Mouse (Mus musculus): ENCODE measurements around the gene Dnajb3.
A peak's percentile ranks its signal among the peaks of the same experiment; 100 is the strongest.
"Not testable (repeated sequence)": the region's sequence is repeated elsewhere in the genome, so short reads cannot be mapped to it uniquely, and the experiment has no call there.

The Dnajb3 gene

GRCm38 (mm10) chr1:88214462-88214952 is 8.9 kb upstream of the Dnajb3 start:
- no peak for DNase-seq

- DNase-seq: no peak
Observed at GRCm38 (mm10) chr1:88213766-88214461, 8.3 kb upstream of the Dnajb3 start.

- no peak for DNase-seq
Observed at GRCm38 (mm10) chr1:88213061-88213460, 7.5 kb upstream of the Dnajb3 start.

- no peak for DNase-seq
Observed at GRCm38 (mm10) chr1:88212341-88213045, 6.9 kb upstream of the Dnajb3 start.

GRCm38 (mm10) chr1:88211812-88212211 is 6.2 kb upstream of the Dnajb3 start, which contains the start of gene Ugt1a1:
Gene Ugt1a1, plus strand, starts transcription at chr1:88211959.
- no peak for DNase-seq

- no peak for DNase-seq
Observed at GRCm38 (mm10) chr1:88206843-88207479, 1.4 kb upstream of the Dnajb3 start.

- DNase-seq: peak in 1 of 2 experiments; percentile 6
Observed at GRCm38 (mm10) chr1:88200456-88200855, 5.1 kb downstream of the Dnajb3 start, which contains the start of gene Ugt1a2. Gene Ugt1a2, plus strand, starts transcription at chr1:88200601.

GRCm38 (mm10) chr1:88199996-88200395 is 5.6 kb downstream of the Dnajb3 start:
- peak; percentile 57 to 59 for DNase-seq

- no peak for DNase-seq
Observed at GRCm38 (mm10) chr1:88197443-88197842, 8.1 kb downstream of the Dnajb3 start.

GRCm38 (mm10) chr1:88195687-88196086 is 9.9 kb downstream of the Dnajb3 start:
- DNase-seq: no peak

- DNase-seq: no peak
Observed at GRCm38 (mm10) chr1:88192136-88192535, 13.4 kb downstream of the Dnajb3 start.

GRCm38 (mm10) chr1:88186325-88186935 is 19.2 kb downstream of the Dnajb3 start:
- no peak for DNase-seq

GRCm38 (mm10) chr1:88179657-88180056 is 25.9 kb downstream of the Dnajb3 start:
- no peak for DNase-seq

GRCm38 (mm10) chr1:88172190-88172589 is 33.4 kb downstream of the Dnajb3 start:
- DNase-seq: not testable (repeated sequence)

- DNase-seq: no peak
Observed at GRCm38 (mm10) chr1:88165711-88166110, 39.9 kb downstream of the Dnajb3 start, which contains the start of gene Ugt1a5. Gene Ugt1a5, plus strand, starts transcription at chr1:88166012.

GRCm38 (mm10) chr1:88158430-88158829 is 47.2 kb downstream of the Dnajb3 start:
- DNase-seq: peak; percentile 16

Data from cerebellum, adult 18-20 months (tissue).